Mouse (Mus musculus) midbrain, postnatal 0 days (tissue): ENCODE measurements around the gene Ap3b1. TPM values are rescaled to one million over a fixed set of nuclear protein-coding genes. Genes with fewer than 3 reads are reported as not detected.

Experiments
- ATAC-seq: fragments of 200-750 bp; cut with Nextera tagmentation; 2 replicates; pipeline ENCODE4 v1.8.0; 2017; ENCODE audit warnings: moderate number of reproducible peaks, mild to moderate bottlenecking, moderate TSS enrichment, moderate library complexity; ENCODE audit not compliant: low FRiP score
- DNase-seq: peaks from one replicate; pipeline ENCODE4 v3.0.0-alpha.2; 2015; ENCODE audit warnings: low spot score
- H3K27ac ChIP-seq: fragments of 300-500 bp; sonication (generic); 2 replicates; pipeline ENCODE4 v1.5.1; 2014; ENCODE audit warnings: low read depth, mild to moderate bottlenecking, low read length, mixed read lengths
- H3K27me3 ChIP-seq: fragments of 300-500 bp; sonication (generic); 2 replicates; pipeline ENCODE4 v1.6.1; 2014; ENCODE audit warnings: low read length, control low read depth, mixed read lengths; ENCODE audit not compliant: insufficient read depth
- H3K36me3 ChIP-seq: fragments of 300-500 bp; sonication (generic); 2 replicates; pipeline ENCODE4 v1.6.1; 2014; ENCODE audit warnings: low read length, control low read depth, mixed read lengths; ENCODE audit not compliant: insufficient read depth
- H3K4me1 ChIP-seq: fragments of 300-500 bp; sonication (generic); 2 replicates; pipeline ENCODE4 v1.6.1; 2014; ENCODE audit warnings: mild to moderate bottlenecking, control low read depth, antibody characterized with exemption, low read length, mixed read lengths; ENCODE audit not compliant: insufficient read depth
- H3K4me2 ChIP-seq: fragments of 300-500 bp; sonication (generic); 2 replicates; pipeline ENCODE4 v1.6.1; 2014; ENCODE audit warnings: low read depth, mild to moderate bottlenecking, low read length, mixed read lengths; ENCODE audit not compliant: poor library complexity, severe bottlenecking
- H3K4me3 ChIP-seq: fragments of 300-500 bp; sonication (generic); 2 replicates; pipeline ENCODE4 v1.5.1; 2014; ENCODE audit warnings: low read depth, mild to moderate bottlenecking, low read length, moderate library complexity
- H3K9ac ChIP-seq: fragments of 300-500 bp; sonication (generic); replicated peaks from 2 replicates; pipeline ENCODE4 v1.6.1; 2014; ENCODE audit warnings: mild to moderate bottlenecking, low read length, moderate library complexity, mixed read lengths; ENCODE audit not compliant: poor library complexity, severe bottlenecking
- H3K9me3 ChIP-seq: fragments of 300-500 bp; sonication (generic); 2 replicates; pipeline ENCODE4 v1.6.1; 2016; ENCODE audit warnings: low read length, control low read depth
- CTCF ChIP-seq: IDR thresholded peaks from 2 replicates; pipeline ENCODE4 v1.5.1; 2016; ENCODE audit warnings: antibody characterized with exemption, mild to moderate bottlenecking
- WGBS: fragments of 180-500 bp; shearing (Covaris S2); extraction: QIAGEN DNeasy Blood & Tissue Kit; methylation state at CpG from one replicate; pipeline ENCODE4 v1.1.7; 2014; 5-methylcytosine and 5-hydroxymethylcytosine counted together
- polyA plus RNA-seq: library from polyadenylated mRNA; unstranded; fragments of >200 nt; fragmentation: Nextera tagmentation; extraction: Ambion mirVana; gene quantifications from 2 replicates; pipeline ENCODE4 v1.2.1, GENCODE M21; 2015
- total RNA-seq: library from RNA; depleted of rRNA; stranded (reverse); fragments of >200 nt; gene quantifications from 2 replicates; pipeline ENCODE4 v1.2.3, GENCODE M21; 2014

The Ap3b1 gene
- total and polyA plus RNA-seq, 2 experiments from 2014 or later: 21.1 to 21.5 TPM

DNA sequence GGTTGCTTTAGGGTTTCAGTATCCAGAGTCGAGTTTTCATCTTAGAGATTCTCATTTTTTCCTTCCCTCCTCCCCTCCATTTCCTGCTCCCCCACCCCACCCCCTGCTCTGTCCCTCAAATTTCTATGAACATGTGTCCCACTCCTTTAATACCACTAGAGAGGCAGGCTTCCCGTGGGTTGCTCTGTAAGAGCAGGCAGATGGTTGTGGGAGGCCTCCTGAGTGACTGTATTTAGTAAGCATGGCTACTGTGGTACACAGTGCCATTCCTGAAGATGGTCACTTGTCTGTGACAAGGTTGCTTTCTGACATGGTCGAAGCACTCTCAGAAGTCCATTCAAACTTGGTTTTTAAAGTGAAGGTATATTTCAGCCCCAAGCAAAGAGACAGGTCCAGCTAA, 147.7 kb downstream of the Ap3b1 start:
- TF ChIP-seq CTCF: no peak
- Histone ChIP-seq H3K4me2 (no peak overlapping the region), H3K36me3 (peaks cover 2% of the 10 kb centered on the region; the same call in 1 of the 2 replicates), H3K4me3 (no peak overlapping the region), H3K4me1 (no peaks in the 10 kb centered on the region), H3K9ac (no peak overlapping the region), H3K9me3 (no peaks in the 10 kb centered on the region), H3K27ac (no peak overlapping the region), H3K27me3 (no peaks in the 10 kb centered on the region)
- 84% methylated on average over 3 of the region's 3 CpGs for WGBS
- ATAC-seq: no peak
- no peak for DNase-seq

GRCm38 (mm10) chr13:94508344-94508743, 149.6 kb downstream of the Ap3b1 start:
- TF ChIP-seq CTCF: no peak
- ATAC-seq (no peak), DNase-seq (no peak)
- H3K4me2 ChIP-seq: no peak overlapping the region
- no peak overlapping the region for H3K9ac ChIP-seq
- H3K27me3 ChIP-seq: no peaks in the 10 kb centered on the region
- 0 out of 2 replicates have a peak, but pooled peaks cover 2% of the 10 kb centered on the region for H3K36me3 ChIP-seq
- no peaks in the 10 kb centered on the region for H3K9me3 ChIP-seq
- WGBS: 91% methylated on average over 8 of the region's 8 CpGs
- no peak overlapping the region for H3K4me3 ChIP-seq
- no peak overlapping the region for H3K27ac ChIP-seq
- no peaks in the 10 kb centered on the region for H3K4me1 ChIP-seq

GRCm38 (mm10) chr13:94513157-94513767, 154.5 kb downstream of the Ap3b1 start:
- Histone ChIP-seq H3K27me3 (no peaks in the 10 kb centered on the region), H3K27ac (no peak overlapping the region), H3K36me3 (no peaks in the 10 kb centered on the region), H3K9ac (no peak overlapping the region), H3K9me3 (no peaks in the 10 kb centered on the region), H3K4me2 (no peak overlapping the region), H3K4me1 (no peaks in the 10 kb centered on the region), H3K4me3 (no peak overlapping the region)
- 77% methylated on average over 10 of the region's 10 CpGs for WGBS
- ATAC-seq (no peak), DNase-seq (no peak)
- no peak for TF ChIP-seq CTCF

DNA sequence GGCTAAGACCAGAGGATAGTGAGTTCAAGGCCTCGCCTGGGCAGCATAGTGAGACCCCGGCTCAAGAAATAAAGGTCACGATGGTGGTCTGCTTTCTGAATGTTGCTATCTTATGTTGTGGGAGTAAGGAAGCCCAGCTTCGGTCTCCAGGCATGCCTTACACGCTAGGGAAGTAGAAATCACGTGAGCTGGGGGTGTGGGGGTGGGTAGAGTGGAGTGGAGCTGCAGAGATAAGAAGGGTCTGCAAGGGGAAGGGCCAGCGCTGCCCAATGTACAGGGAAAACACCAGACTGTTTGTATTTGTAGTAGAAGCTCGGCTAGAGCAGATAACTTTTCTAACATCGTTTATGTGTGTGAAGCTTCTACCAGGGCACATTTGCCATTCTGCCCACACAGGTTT, 155.1 kb downstream of the Ap3b1 start:
- H3K4me3 ChIP-seq: no peak overlapping the region
- H3K9ac ChIP-seq: no peak overlapping the region
- ATAC-seq (no peak), DNase-seq (no peak)
- H3K9me3 ChIP-seq: no peaks in the 10 kb centered on the region
- H3K27ac ChIP-seq: no peak overlapping the region
- H3K4me1 ChIP-seq: no peaks in the 10 kb centered on the region
- WGBS: 93% methylated on average over 9 of the region's 9 CpGs
- H3K27me3 ChIP-seq: no peaks in the 10 kb centered on the region
- TF ChIP-seq CTCF: no peak
- no peak overlapping the region for H3K4me2 ChIP-seq
- H3K36me3 ChIP-seq: no peaks in the 10 kb centered on the region

- Histone ChIP-seq H3K9ac (no peak overlapping the region), H3K27me3 (no peaks in the 10 kb centered on the region), H3K4me2 (no peak overlapping the region), H3K9me3 (no peaks in the 10 kb centered on the region), H3K4me3 (no peak overlapping the region), H3K36me3 (no peaks in the 10 kb centered on the region), H3K4me1 (no peaks in the 10 kb centered on the region), H3K27ac (no peak overlapping the region)
- no peak for ATAC-seq
- no peak for DNase-seq
- no peak for TF ChIP-seq CTCF
Measured at GRCm38 (mm10) chr13:94514992-94515391, 156.2 kb downstream of the Ap3b1 start.

GRCm38 (mm10) chr13:94516532-94516931, 157.8 kb downstream of the Ap3b1 start:
- no peak overlapping the region for H3K9ac ChIP-seq
- no peak overlapping the region for H3K27ac ChIP-seq
- H3K4me2 ChIP-seq: no peak overlapping the region
- WGBS: 83% methylated on average over 6 of the region's 6 CpGs
- H3K4me1 ChIP-seq: no peaks in the 10 kb centered on the region
- H3K36me3 ChIP-seq: no peaks in the 10 kb centered on the region
- no peaks in the 10 kb centered on the region for H3K27me3 ChIP-seq
- ATAC-seq (no peak), DNase-seq (no peak)
- no peak overlapping the region for H3K4me3 ChIP-seq
- TF ChIP-seq CTCF: no peak
- H3K9me3 ChIP-seq: no peaks in the 10 kb centered on the region
